Mouse (Mus musculus): ENCODE results near the gene St3gal3.

- TF ChIP-seq CTCF (IDR thresholded peaks at IDR 0.05; ENCODE audit: borderline replicate concordance, insufficient read depth, low read depth, low read length) (no peak), POLR2A (IDR thresholded peaks at IDR 0.05; ENCODE audit: borderline replicate concordance, insufficient read depth, low read length) (no peak)
Observed at GRCm38 (mm10) chr4:118131329-118131728, 3.4 kb downstream of the St3gal3 start.

Data from cerebellum, adult 2 months (tissue).